Mouse (Mus musculus) testis, postnatal 14 days (tissue): Measurements from ENCODE around the gene Fam69b.

Experiments
- DNase-seq: peaks from one replicate; pipeline ENCODE4 v3.0.0; 2021; ENCODE audit warnings: low spot score

The Fam69b gene

GRCm38 (mm10) chr2:26598462-26598861 lies 29.8 kb upstream of the Fam69b start:
- DNase-seq = no peak

DNA sequence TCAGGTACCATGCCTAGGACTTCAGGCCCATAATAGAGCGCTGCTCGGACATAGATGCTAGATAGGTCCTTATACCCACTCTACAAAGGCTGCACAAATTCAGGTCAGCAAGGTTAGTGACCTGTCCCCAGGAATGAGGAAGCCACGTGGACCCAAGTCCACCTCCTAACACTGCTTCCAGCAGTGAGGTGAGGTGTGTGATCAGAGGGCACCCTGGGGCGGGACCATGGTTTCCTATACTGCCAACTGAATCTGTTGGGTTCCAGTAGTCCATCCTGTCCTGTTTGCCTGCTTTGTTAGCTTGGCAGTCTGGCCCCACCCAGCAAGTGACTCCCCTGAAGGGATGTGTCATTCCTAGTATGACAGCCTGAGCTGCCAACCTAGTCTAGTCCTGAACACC lies 28.3 kb upstream of the Fam69b start:
- no peak for DNase-seq

DNA sequence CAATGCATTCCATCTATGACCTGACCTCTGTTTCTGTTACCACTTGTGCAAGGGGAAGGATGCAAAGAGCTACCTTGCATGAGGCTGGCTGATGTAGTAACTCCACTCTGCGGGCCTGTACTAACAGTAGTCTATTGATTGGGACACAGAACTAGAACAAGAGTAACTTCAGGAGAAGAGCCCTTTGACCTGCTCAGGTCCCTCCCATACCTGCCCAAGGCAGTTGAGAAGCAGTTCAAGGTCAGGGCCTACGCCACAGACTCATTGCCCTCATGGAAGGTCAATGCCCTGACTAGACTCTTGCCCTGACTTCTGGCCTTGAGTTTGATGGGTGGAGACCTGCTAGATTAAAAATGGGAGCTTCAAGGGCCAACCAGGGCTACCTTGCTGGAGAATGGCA lies 27.6 kb upstream of the Fam69b start:
- DNase-seq = no peak

GRCm38 (mm10) chr2:26601595-26601994 lies 26.7 kb upstream of the Fam69b start:
- no peak for DNase-seq

- DNase-seq = no peak
Observed at GRCm38 (mm10) chr2:26602631-26603030, 25.6 kb upstream of the Fam69b start.

- DNase-seq = no peak
Observed at GRCm38 (mm10) chr2:26603159-26603558, 25.1 kb upstream of the Fam69b start.

DNA sequence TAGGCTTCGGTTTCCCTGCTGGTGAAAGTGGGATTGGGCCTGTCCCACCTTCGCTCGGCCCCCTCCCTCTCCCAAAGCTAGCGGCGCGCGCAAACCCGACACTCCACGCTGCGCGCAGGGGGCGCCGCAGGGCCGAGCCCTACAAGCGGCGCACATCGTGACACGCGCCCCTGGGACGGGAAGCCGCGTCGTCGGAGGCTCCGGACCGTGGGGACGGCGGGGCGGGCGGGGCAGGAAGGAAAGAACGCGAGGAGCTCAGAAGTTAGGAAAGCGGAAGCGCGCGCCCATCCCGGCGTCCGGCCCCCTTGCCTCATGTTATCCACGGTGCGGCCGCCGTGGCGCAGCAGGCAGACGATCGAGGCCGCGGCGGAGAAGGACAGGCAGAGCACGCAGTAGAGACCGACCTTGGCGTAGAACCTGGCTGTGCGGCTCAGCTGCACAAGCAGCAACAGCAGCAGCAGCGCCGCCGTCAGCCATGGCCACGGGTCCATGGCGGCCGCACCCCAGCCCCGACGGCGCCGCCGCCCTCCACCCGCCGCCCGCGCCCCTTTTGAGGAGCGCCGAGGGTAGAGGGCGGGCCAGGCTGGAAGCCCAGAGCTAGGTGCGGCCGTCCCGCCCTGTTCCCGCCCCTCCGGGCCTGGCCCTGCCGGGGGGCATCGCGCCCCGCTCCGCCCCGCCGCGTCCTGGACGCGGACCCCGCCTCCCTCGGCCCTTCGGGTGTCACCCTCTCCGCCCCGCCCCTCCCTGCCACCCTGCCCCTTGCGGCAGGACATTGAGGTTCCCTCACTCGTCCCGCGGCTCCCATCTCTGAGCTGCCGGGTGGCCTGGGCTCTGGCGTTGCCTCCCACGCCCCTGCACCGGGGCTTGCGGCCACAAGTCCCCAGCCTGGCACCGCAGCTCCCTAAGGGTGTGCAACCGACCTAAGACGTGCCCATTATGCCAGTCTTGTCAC lies 24.3 kb upstream of the Fam69b start, which contains the start of gene Agpat2:
Agpat2 (minus strand) TSS at position 698 of the 952 bp plus-strand sequence.
- peak; percentile 59 for DNase-seq

- DNase-seq = no peak
Observed at GRCm38 (mm10) chr2:26605331-26605730, 22.9 kb upstream of the Fam69b start.

- no peak for DNase-seq
Observed at GRCm38 (mm10) chr2:26606579-26606978, 21.7 kb upstream of the Fam69b start.

GRCm38 (mm10) chr2:26607056-26607910 lies 21.0 kb upstream of the Fam69b start:
- no peak for DNase-seq

- DNase-seq = no peak
Observed at GRCm38 (mm10) chr2:26608781-26609180, 19.5 kb upstream of the Fam69b start.

GRCm38 (mm10) chr2:26609261-26609661 lies 19.0 kb upstream of the Fam69b start:
- DNase-seq = no peak

GRCm38 (mm10) chr2:26610526-26610925 lies 17.7 kb upstream of the Fam69b start:
- no peak for DNase-seq

- DNase-seq = no peak
Observed at GRCm38 (mm10) chr2:26611054-26611453, 17.2 kb upstream of the Fam69b start.

GRCm38 (mm10) chr2:26611896-26612295 lies 16.4 kb upstream of the Fam69b start:
- DNase-seq = no peak

- DNase-seq = no peak
Observed at GRCm38 (mm10) chr2:26614903-26615302, 13.4 kb upstream of the Fam69b start.

DNA sequence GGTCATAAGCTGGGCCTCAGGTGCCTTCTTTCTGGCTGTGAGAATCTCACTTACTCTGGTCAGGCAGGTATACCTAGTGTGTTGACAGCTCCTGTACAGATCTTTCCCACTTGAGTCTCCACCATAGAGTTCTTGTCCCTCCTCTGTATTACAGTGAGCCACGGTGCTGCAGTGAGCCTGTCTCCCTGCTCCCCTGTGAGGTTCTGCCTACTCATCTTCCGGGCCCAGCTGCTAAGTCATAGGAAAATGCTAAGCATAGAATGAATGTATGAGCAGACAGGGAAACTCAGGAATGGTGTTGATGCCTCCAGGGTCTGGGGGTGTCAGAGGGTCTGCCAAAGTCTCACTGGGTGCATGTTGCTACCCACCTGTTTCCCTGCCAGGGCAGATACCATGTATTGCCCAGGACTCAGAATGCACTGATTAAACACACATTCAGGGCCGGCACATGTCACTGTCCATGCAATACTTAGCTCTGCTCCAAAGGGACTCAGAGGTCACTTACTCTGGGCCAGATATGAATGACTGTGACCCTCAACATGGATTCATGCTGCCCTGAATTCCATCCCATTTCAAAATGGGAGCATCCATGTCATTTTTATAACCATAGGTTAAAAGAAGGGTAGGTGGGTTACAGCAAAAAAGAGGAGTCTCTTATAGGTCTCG lies 12.7 kb upstream of the Fam69b start:
- no peak for DNase-seq

DNA sequence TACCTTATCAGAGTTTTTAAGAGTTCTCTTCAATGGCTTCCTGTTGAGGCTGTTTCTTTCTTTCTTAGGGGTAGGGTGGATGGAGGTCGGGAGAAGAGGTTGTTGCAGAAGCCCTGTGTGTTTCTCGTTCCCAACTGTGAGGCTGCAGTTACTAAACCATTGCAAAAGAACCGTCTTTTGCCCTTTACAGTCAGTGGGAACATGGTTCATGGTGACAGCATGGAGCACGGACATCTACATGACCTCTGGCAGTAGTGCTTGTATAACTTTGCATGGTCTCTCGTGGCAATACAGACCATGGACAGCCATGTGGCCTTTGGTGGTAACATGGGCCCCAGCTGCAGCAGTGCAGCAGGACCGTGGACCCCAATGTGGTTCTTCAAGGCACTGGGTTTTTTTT lies 10.9 kb upstream of the Fam69b start:
- DNase-seq = no peak

- DNase-seq = peak; percentile 56
Observed at GRCm38 (mm10) chr2:26617928-26618327, 10.3 kb upstream of the Fam69b start.

DNA sequence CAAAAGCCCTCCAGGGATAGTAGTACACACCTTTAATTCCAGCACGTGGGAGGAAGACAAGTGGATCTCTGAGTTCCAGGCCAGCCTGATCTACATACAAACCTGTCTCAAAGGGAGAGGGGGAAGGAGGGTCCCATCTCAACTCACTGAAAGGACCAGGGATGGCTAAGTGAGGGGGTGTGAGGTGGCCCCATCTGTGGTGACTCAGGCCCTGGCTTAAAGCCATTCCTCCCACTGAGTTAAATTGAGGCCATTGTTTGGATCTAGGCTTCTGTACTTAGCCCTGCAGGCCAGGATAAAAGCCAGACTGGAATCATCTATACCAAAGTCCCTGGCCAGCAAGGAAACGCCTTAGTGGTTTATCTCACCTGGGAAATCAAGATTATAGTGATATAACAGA lies 7.0 kb upstream of the Fam69b start:
- no peak for DNase-seq

- DNase-seq = no peak
Observed at GRCm38 (mm10) chr2:26622984-26623383, 5.3 kb upstream of the Fam69b start.

- DNase-seq = no peak
Observed at GRCm38 (mm10) chr2:26625419-26625818, 2.8 kb upstream of the Fam69b start.
